Mouse (Mus musculus): Measurements from ENCODE around the gene Prc1.

GRCm38 (mm10) chr7:80246148-80246721, 48.0 kb upstream of the Prc1 start, which contains the start of gene Ttll13:
- TF ChIP-seq USF1 (IDR thresholded peaks at IDR 0.05; ENCODE audit: low read depth) (no peak), POLR2AphosphoS2 (IDR thresholded peaks at IDR 0.05; ENCODE audit: insufficient read length, low read depth) (no peak), MYOG (IDR thresholded peaks at IDR 0.05; ENCODE audit: control insufficient read depth in 1 of 3, insufficient read depth in 1 of 3, insufficient read length in 2 of 3, low read depth in 2 of 3) (no peak), POLR2A (IDR thresholded peaks at IDR 0.05; ENCODE audit: insufficient read length, low read depth) (peak; percentile 11), MAX (IDR thresholded peaks at IDR 0.05; ENCODE audit: low read depth) (no peak), MYOD1 (IDR thresholded peaks at IDR 0.05; ENCODE audit: control insufficient read depth in 1 of 3, insufficient read length in 2 of 3, low read depth in 2 of 3) (no peak), TCF12 (IDR thresholded peaks at IDR 0.05; ENCODE audit: insufficient read depth, poor library complexity, severe bottlenecking) (no peak), SRF (IDR thresholded peaks at IDR 0.05; ENCODE audit: control insufficient read depth, insufficient read length, low read depth) (no peak), E2F4 (IDR thresholded peaks at IDR 0.05; ENCODE audit: insufficient read depth) (peak; percentile 37), CEBPB (IDR thresholded peaks at IDR 0.05; ENCODE audit: insufficient read depth, poor library complexity, severe bottlenecking) (no peak)

Measured in myocyte (in vitro differentiated cells).